Mouse (Mus musculus) intestine, postnatal 0 days (tissue): ENCODE data around the gene Nde1. TPM values are rescaled to one million over a fixed set of nuclear protein-coding genes. Genes with fewer than 3 reads are reported as not detected.
A peak's percentile ranks its signal among the peaks of the same experiment; 100 is the strongest.

Source experiments
- ATAC-seq: fragments of 200-750 bp; cut with Nextera tagmentation; 2 replicates; pipeline ENCODE4 v1.8.0; 2017; ENCODE audit warnings: mild to moderate bottlenecking, moderate TSS enrichment, moderate library complexity
- H3K27ac ChIP-seq: fragments of 300-500 bp; sonication (generic); 2 replicates; pipeline ENCODE4 v1.5.1; 2014; ENCODE audit warnings: mild to moderate bottlenecking, low read depth, low read length, moderate library complexity
- H3K27me3 ChIP-seq: fragments of 300-500 bp; sonication (generic); replicated peaks from 2 replicates; pipeline ENCODE4 v1.6.1; 2014; ENCODE audit warnings: low read length, mixed read lengths; ENCODE audit not compliant: control insufficient read depth, insufficient read depth
- H3K36me3 ChIP-seq: fragments of 300-500 bp; sonication (generic); 2 replicates; pipeline ENCODE4 v1.6.1; 2014; ENCODE audit warnings: mild to moderate bottlenecking, moderate library complexity; ENCODE audit not compliant: control insufficient read depth, insufficient read depth
- H3K4me1 ChIP-seq: fragments of 300-500 bp; sonication (generic); replicated peaks from 2 replicates; pipeline ENCODE4 v1.6.1; 2014; ENCODE audit warnings: antibody characterized with exemption, low read length, mixed read lengths; ENCODE audit not compliant: control insufficient read depth, insufficient read depth
- H3K4me2 ChIP-seq: fragments of 300-500 bp; sonication (generic); replicated peaks from 2 replicates; pipeline ENCODE4 v1.6.1; 2014; ENCODE audit warnings: low read depth, mild to moderate bottlenecking, moderate library complexity
- H3K4me3 ChIP-seq: fragments of 300-500 bp; sonication (generic); 2 replicates; pipeline ENCODE4 v1.5.1; 2014; ENCODE audit warnings: low read depth, low read length
- H3K9ac ChIP-seq: fragments of 300-500 bp; sonication (generic); 2 replicates; pipeline ENCODE4 v1.6.1; 2014; ENCODE audit warnings: mild to moderate bottlenecking, low read depth, low read length
- H3K9me3 ChIP-seq: fragments of 300-500 bp; sonication (generic); 2 replicates; pipeline ENCODE4 v1.6.1; 2016; ENCODE audit warnings: mixed run types; ENCODE audit not compliant: control insufficient read depth
- CTCF ChIP-seq: sonication (generic); IDR thresholded peaks from 2 replicates; pipeline ENCODE4 v1.5.1; 2016; ENCODE audit warnings: low read depth, mild to moderate bottlenecking, control low read depth, antibody characterized with exemption, moderate library complexity
- WGBS: fragments of 180-500 bp; shearing (Covaris S2); extraction: QIAGEN DNeasy Blood & Tissue Kit; methylation state at CpG from one replicate; pipeline ENCODE4 v1.1.7; 2014; 5-methylcytosine and 5-hydroxymethylcytosine counted together
- polyA plus RNA-seq: library from polyadenylated mRNA; unstranded; fragments of >200 nt; fragmentation: Nextera tagmentation; extraction: Ambion mirVana; gene quantifications from 2 replicates; pipeline ENCODE4 v1.2.1, GENCODE M21; 2015

Gene Nde1
- polyA plus RNA-seq, 1 experiment from 2014 or later, result 18.5 TPM

- no peaks in the 10 kb centered on the region for H3K4me1 ChIP-seq
- no peaks in the 10 kb centered on the region; the same call in 1 of the 2 replicates for H3K36me3 ChIP-seq
- H3K9me3 ChIP-seq, result no peaks in the 10 kb centered on the region
- H3K27ac ChIP-seq, result peak overlapping the region; percentile 88
- H3K4me2 ChIP-seq, result peak overlapping the region; percentile 77
- peak overlapping the region; percentile 87 for H3K4me3 ChIP-seq
- no peaks in the 10 kb centered on the region for H3K27me3 ChIP-seq
- 1% methylated on average over 50 of the region's 58 CpGs for WGBS
- H3K9ac ChIP-seq, result peak overlapping the region; percentile 84
- no peak for TF ChIP-seq CTCF
- ATAC-seq, result peak; percentile 94
These were observed 3.9 kb upstream of the Nde1 start for GRCm38 (mm10) chr16:14158936-14159745.

- peak; percentile 92 for TF ChIP-seq CTCF
- Histone ChIP-seq H3K9me3 (no peaks in the 10 kb centered on the region), H3K36me3 (no peaks in the 10 kb centered on the region; the same call in 1 of the 2 replicates), H3K4me2 (peak overlapping the region; percentile 77), H3K4me3 (peak overlapping the region; percentile 66), H3K9ac (peak overlapping the region; percentile 67), H3K4me1 (no peaks in the 10 kb centered on the region), H3K27me3 (no peaks in the 10 kb centered on the region), H3K27ac (peak overlapping the region; percentile 88)
- WGBS, result 0% methylated on average over 10 of the region's 10 CpGs
- ATAC-seq, result peak; percentile 12; the same call in 1 of the 2 replicates
These were observed 3.3 kb upstream of the Nde1 start for GRCm38 (mm10) chr16:14159746-14160131.

GRCm38 (mm10) chr16:14160941-14161340 lies 2.1 kb upstream of the Nde1 start:
- TF ChIP-seq CTCF, result no peak
- 85% methylated on average over 1 of the region's 1 CpGs for WGBS
- ATAC-seq, result no peak
- Histone ChIP-seq H3K27ac (no peak overlapping the region), H3K9ac (no peak overlapping the region), H3K36me3 (no peaks in the 10 kb centered on the region), H3K4me3 (no peak overlapping the region), H3K4me1 (no peaks in the 10 kb centered on the region), H3K9me3 (no peaks in the 10 kb centered on the region), H3K27me3 (no peaks in the 10 kb centered on the region), H3K4me2 (no peak overlapping the region)

GRCm38 (mm10) chr16:14163731-14164130 lies 656 bp downstream of the Nde1 start:
- Histone ChIP-seq H3K4me2 (peak overlapping the region; percentile 95), H3K36me3 (no peaks in the 10 kb centered on the region; the same call in 1 of the 2 replicates), H3K4me1 (no peaks in the 10 kb centered on the region), H3K27me3 (no peaks in the 10 kb centered on the region), H3K9me3 (no peaks in the 10 kb centered on the region), H3K9ac (peak overlapping the region; percentile 68), H3K4me3 (peak overlapping the region; percentile 66), H3K27ac (0 out of 2 replicates have a peak overlapping the region, but pooled peaks have one; percentile 50)
- whole genome bisulfite sequencing, result 5% methylated on average over 10 of the region's 10 CpGs
- no peak for ATAC-seq
- no peak for TF ChIP-seq CTCF

GRCm38 (mm10) chr16:14166490-14166889 lies 3.4 kb downstream of the Nde1 start:
- Histone ChIP-seq H3K27ac (no peak overlapping the region), H3K9me3 (no peaks in the 10 kb centered on the region), H3K27me3 (no peaks in the 10 kb centered on the region), H3K9ac (no peak overlapping the region), H3K4me1 (no peaks in the 10 kb centered on the region), H3K36me3 (peaks cover 21% of the 10 kb centered on the region), H3K4me2 (no peak overlapping the region), H3K4me3 (no peak overlapping the region)
- TF ChIP-seq CTCF, result no peak
- no peak for ATAC-seq
- 84% methylated on average over 4 of the region's 4 CpGs for WGBS

- no peak overlapping the region for H3K4me2 ChIP-seq
- no peak overlapping the region for H3K4me3 ChIP-seq
- H3K36me3 ChIP-seq, result peaks cover 44% of the 10 kb centered on the region
- no peak for TF ChIP-seq CTCF
- no peaks in the 10 kb centered on the region for H3K27me3 ChIP-seq
- H3K9ac ChIP-seq, result no peak overlapping the region
- WGBS, result 91% methylated on average over 1 of the region's 1 CpGs
- H3K9me3 ChIP-seq, result no peaks in the 10 kb centered on the region
- no peaks in the 10 kb centered on the region for H3K4me1 ChIP-seq
- no peak overlapping the region for H3K27ac ChIP-seq
- no peak for ATAC-seq
These were observed 6.6 kb downstream of the Nde1 start for GRCm38 (mm10) chr16:14169706-14170105.
